Mouse (Mus musculus): Measurements from ENCODE around the gene Creb3l1. TPM values are rescaled to one million over a fixed set of nuclear protein-coding genes. Genes with fewer than 3 reads are reported as not detected.

Gene Creb3l1
- polyA plus RNA-seq, 1 experiment from 2014 or later: 1.1 TPM

DNA sequence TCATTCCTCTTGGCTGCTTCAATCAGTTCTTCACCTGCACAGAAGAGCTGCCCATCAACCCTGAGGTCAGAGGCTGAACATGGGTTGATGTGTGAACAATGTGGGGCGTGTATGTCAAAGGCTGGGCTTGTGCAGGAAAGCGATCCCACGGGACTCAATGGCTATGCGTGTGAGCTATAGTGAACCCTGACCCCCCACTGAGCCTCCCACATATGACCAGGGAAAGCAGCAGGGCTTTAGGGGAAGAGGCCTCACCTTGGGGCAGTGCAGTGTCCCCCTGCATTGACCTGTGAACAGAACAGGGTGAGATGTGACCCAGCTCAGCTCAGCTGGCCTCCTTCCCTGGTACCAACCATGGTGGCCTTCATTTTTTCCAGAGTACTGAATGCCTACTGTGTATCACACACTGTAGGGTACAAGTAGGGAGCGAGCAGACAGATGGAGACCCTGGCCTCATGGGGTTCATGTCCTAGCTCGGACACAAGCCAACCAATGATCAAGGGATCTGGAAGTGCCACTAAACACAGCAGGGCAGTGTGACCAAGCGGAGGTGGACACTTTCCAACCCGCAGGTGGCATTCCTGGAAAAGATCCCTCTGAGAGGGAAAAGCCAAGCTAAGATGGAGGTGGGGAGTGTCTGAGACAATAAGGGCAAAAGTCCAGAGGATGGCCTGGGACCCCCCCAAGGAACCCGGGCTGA lies 89.3 kb downstream of the Creb3l1 start:
- H3K4me3 ChIP-seq (replicated peaks): no peak overlapping the region
- ATAC-seq (ENCODE audit: low read depth): no peak
- WGBS (ENCODE audit: insufficient replicate concordance): 78% methylated on average over 9 of the region's 9 CpGs
- no peak overlapping the region for H3K27ac ChIP-seq
- no peaks in the 10 kb centered on the region for H3K9me3 ChIP-seq (replicated peaks)
- DNase-seq: no peak
- peaks cover 52% of the 10 kb centered on the region for H3K4me1 ChIP-seq (replicated peaks)
- peaks cover 73% of the 10 kb centered on the region for H3K36me3 ChIP-seq
- H3K4me2 ChIP-seq: no peak overlapping the region
- no peak overlapping the region for H3K9ac ChIP-seq
- peaks cover 18% of the 10 kb centered on the region for H3K27me3 ChIP-seq

DNA sequence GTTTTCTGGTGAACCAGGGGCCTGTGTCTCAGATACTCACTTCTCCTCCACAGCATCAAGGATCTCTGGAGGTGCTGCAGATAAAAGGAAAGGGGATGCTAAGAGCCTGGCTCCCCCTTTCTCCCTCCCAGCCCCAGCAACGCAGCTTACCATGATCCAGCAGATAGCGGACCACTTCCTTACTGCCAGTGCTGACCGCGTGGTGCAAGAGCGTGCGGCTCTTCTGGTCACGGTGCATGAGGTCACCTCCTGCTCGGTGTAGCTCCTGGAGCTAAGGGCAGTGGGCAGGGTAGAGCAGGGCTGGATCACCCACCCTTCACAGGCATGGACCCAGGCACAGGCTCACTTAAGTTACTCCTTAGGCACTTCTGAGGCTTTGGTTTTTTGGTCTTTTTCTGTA lies 90.3 kb downstream of the Creb3l1 start:
- peaks cover 63% of the 10 kb centered on the region for H3K36me3 ChIP-seq
- no peak for DNase-seq
- no peak overlapping the region for H3K4me2 ChIP-seq
- peaks cover 56% of the 10 kb centered on the region for H3K4me1 ChIP-seq (replicated peaks)
- no peak overlapping the region for H3K9ac ChIP-seq
- peaks cover 22% of the 10 kb centered on the region for H3K27me3 ChIP-seq
- H3K27ac ChIP-seq: no peak overlapping the region
- 32% methylated on average over 8 of the region's 8 CpGs for WGBS (ENCODE audit: insufficient replicate concordance)
- H3K9me3 ChIP-seq (replicated peaks): no peaks in the 10 kb centered on the region
- ATAC-seq (ENCODE audit: low read depth): no peak
- no peak overlapping the region for H3K4me3 ChIP-seq (replicated peaks)

DNA sequence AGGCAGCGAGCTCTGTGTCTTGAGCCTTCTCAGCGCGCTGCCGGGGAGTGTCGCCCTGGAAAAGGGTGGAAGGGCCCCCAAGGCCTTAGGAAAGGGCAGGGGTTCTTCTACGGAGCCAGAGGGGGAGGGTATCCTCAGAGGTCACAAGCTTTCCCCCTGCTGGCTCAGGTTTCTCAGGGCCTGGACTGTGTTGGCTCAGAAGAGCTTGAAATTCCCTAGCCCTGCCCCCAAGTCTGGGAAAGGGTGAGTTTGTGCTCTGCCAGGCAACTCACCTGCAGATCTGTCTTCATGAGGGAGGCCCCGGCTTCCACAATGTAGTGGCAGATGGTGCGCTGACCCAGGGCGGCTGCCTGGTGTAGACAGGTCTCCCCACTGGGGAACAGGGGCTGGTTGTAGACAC lies 90.8 kb downstream of the Creb3l1 start:
- Histone ChIP-seq H3K27me3 (peaks cover 28% of the 10 kb centered on the region), H3K9ac (no peak overlapping the region), H3K4me2 (peak overlapping the region; percentile 67; the same call in 1 of the 2 replicates), H3K27ac (peak overlapping the region; percentile 59), H3K4me1 (replicated peaks) (peaks cover 56% of the 10 kb centered on the region), H3K36me3 (peaks cover 58% of the 10 kb centered on the region), H3K9me3 (replicated peaks) (no peaks in the 10 kb centered on the region), H3K4me3 (replicated peaks) (no peak overlapping the region)
- ATAC-seq (ENCODE audit: low read depth) (no peak), DNase-seq (no peak)
- whole genome bisulfite sequencing (ENCODE audit: insufficient replicate concordance): 64% methylated on average over 9 of the region's 9 CpGs

DNA sequence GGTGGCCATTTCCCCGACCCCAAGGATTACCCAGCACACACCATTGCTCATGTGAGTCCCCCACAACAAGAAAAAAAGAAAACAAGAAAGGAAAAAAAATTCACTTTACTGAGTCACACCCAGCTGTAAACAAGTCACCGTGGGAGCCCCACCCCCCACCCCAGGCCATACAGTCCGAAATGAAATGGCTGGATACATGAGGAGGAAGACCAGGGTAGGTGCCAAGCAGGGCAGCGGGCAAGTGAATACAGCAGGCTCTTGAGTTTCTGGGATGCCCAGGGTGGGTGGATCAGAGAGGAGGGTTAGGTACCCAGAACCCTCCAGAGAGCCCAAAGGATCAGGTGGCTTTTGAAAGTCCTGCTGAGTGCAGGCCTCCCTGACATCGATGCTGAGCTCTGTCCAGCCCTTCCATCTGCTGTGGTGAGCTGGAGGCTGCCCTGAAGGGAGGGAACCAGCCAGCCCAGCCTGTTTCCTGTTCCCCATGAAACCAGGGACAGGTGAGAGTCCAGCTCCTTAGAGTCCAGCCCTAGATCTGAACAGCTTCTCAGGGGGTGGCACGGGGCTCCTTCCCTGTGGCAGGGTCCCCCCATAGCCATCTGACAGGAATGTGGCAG lies 91.5 kb downstream of the Creb3l1 start:
- H3K4me2 ChIP-seq: peak overlapping the region; percentile 67
- peak overlapping the region; percentile 39 for H3K9ac ChIP-seq
- H3K4me3 ChIP-seq (replicated peaks): peak overlapping the region; percentile 43
- peaks cover 52% of the 10 kb centered on the region for H3K36me3 ChIP-seq
- WGBS (ENCODE audit: insufficient replicate concordance): 25% methylated on average over 6 of the region's 6 CpGs
- DNase-seq (no peak), ATAC-seq (ENCODE audit: low read depth) (no peak)
- peak overlapping the region; percentile 59 for H3K27ac ChIP-seq
- H3K4me1 ChIP-seq (replicated peaks): peaks cover 63% of the 10 kb centered on the region
- H3K27me3 ChIP-seq: peaks cover 33% of the 10 kb centered on the region
- H3K9me3 ChIP-seq (replicated peaks): no peaks in the 10 kb centered on the region

Small RNA genes within 50 kb of the gene (microRNA-seq; reads per million reads assigned to microRNA genes)
- not detected for gene Mir6999

Other genes starting within 250 kb of the Creb3l1 start
- gene Chrm4, start 97.3 kb downstream of the Creb3l1 start, polyA plus RNA-seq (2015; fragmentation: Nextera tagmentation; extraction: Ambion mirVana): 0.07 and 0.09 TPM in 2 replicates
- 50.1 and 52.2 TPM in 2 replicates for gene Mdk, start 92.2 kb downstream of the Creb3l1 start, polyA plus RNA-seq (2015; fragmentation: Nextera tagmentation; extraction: Ambion mirVana)
- gene Gm9821, start 78.8 kb downstream of the Creb3l1 start, polyA plus RNA-seq (2015; fragmentation: Nextera tagmentation; extraction: Ambion mirVana): 0.80 and 0.89 TPM in 2 replicates
- 24.7 and 28.0 TPM in 2 replicates for gene Dgkz, start 48.6 kb downstream of the Creb3l1 start, polyA plus RNA-seq (2015; fragmentation: Nextera tagmentation; extraction: Ambion mirVana)
- gene Phf21a, start 68.6 kb upstream of the Creb3l1 start, polyA plus RNA-seq (2015; fragmentation: Nextera tagmentation; extraction: Ambion mirVana): 2.4 and 3.8 TPM in 2 replicates